Mouse (Mus musculus) testis, postnatal 10 days (tissue): Measurements from ENCODE around the gene Palld.

Source experiments
- DNase-seq: peaks from one replicate; pipeline ENCODE4 v3.0.0; 2021; ENCODE audit warnings: low spot score

Palld gene

GRCm38 (mm10) chr8:61628938-61629630 is 273.4 kb downstream of the Palld start:
- DNase-seq, result no peak

GRCm38 (mm10) chr8:61626246-61626952 is 276.1 kb downstream of the Palld start:
- no peak for DNase-seq

DNA sequence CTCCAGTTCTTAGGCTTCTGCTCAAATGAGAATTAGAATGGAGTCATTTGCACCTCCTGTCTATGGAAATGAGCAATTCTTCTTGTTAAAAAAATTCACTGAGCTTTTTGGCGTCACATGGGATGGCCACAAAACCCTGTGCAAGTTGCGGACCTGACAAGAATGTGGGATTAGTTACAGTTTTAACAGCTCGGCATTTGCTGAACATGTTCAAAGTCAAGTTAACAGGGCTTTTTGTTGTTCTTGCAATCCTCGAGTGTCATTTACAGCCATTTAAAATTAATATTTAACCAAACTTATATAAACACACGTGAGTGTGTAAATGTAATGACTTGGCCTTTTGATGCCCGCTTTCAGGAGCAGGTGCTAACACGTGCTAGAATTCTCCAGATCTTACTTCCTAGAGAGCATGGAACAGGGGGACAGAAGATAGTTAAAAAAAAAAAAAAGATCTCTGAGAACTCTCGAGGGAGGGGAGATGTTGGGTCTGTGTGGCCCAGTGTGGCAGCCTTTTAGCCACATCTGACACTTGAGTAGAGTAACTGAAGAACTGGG is 276.8 kb downstream of the Palld start:
- no peak for DNase-seq

DNA sequence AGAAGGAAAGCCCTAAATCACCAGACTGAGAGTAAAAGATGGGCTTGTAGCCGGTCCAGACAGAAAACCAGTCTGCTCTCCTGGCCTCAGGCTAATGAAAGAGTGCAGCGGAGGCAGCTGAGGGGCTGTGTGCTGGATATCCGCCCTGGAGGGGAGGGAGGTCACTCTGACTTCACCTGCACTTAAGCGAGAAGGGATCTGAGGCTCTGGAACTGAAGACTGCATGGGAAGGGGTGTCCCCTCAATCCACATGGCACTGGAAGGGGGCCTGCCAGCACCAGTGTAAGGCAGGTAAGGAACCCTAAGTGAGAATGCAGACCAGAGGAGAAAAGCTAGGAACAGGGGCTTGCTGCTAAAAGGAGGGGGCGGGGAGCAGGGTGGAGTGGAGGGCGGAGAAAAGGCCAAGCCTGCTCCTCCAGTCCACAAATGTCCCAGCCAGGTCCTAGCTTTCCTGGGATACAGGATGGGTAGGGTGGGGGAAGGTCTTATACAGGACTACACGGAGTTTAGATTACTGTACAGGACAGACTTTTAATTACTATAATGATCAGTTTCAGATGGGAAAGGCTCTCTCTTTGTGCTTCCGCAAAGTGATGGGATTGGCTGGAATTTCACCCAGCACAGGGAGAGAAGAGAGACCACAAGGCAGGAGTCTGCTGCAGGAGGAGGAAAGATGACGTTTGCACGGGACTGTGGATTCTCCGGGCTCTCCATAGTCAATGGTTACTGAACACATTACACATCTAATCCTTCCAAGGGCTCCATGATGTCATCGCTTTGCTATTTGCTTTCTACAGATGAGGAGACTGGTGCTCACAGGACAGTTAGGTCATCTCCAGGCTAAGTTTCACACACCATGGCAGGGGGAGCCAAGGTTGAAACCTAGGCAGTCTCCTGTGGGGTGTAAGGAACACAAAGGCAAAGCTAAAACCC is 278.7 kb downstream of the Palld start:
- no peak for DNase-seq

DNA sequence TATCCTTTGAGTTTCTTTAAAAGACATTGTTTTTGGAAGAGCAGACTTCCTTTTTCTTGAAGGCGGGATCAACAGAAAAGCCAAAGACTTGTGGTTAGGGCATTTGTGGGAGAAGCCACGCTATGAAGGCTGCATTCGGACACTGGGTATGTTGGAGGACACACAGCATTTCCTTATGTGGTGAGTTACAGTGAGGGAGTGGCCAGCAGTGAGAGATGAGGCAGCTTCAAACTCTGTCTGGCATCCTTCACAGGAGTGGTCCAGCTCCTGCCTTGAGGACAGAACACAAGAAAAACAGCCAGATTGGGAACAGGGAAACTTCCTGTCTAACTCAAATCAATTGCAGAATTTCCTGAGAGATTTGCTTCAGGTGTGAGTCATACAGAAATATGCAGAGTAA is 281.2 kb downstream of the Palld start:
- DNase-seq, result no peak

GRCm38 (mm10) chr8:61617651-61618050 is 284.8 kb downstream of the Palld start:
- no peak for DNase-seq

- DNase-seq, result no peak
These were observed 285.4 kb downstream of the Palld start for GRCm38 (mm10) chr8:61617049-61617448.

- DNase-seq, result no peak
These were observed 286.5 kb downstream of the Palld start for GRCm38 (mm10) chr8:61615711-61616697.

DNA sequence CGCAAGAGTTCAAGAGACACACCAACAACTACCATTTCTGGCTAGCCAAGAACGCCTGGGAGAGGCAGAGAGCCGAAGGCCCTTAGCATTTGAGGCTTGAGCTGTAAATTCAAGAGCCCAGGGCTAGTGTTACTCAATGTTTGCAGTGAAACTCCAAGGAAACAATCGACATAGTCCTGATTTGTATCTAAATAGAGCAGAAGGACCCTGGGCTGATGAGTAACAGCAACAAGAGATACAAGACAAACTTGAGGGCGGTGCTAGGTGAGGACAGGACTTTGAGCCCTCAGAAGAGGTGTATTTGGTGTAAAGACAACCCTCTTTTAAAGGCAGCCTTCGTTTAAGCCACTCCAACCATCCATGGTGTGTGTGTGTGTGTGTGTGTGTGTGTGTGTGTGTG is 290.7 kb downstream of the Palld start:
- DNase-seq, result no peak

DNA sequence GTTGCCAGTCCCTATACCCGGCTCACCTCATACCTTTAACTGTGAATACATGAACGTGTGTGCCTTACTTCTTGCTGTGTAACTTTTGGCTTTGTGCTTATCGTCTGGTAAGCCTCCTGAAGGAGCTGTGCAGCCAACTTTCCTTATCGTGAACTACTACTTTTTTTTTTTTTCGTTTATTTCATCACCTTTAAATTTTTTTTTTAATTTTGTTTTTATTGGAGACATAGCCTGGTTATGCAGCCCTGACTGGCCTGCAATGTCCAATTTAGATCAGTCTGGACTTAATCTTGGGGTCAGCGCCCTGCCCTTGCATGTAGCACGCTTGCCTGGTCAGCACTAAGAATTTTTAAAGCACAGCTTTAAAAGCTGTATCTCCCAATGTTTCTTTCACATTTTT is 291.4 kb downstream of the Palld start:
- DNase-seq, result no peak

GRCm38 (mm10) chr8:61610546-61610945 is 291.9 kb downstream of the Palld start:
- DNase-seq, result no peak

DNA sequence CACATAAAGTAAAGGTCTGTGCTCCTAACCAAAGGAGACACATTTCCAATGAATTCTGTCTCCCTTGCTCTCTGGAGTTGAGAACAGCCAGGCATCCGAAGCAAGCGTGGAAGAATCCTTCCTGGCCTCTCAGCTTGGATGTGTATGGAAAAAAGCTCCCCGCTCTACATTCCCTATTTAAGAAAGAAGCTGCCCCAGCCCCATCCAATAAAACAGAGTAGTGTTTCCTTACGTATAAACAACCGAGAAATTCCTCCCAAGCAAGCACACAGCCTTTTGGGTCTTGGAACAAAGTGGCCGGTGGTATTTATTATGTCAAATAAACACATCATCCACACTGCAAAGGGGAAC is 295.1 kb downstream of the Palld start:
- DNase-seq, result no peak

DNA sequence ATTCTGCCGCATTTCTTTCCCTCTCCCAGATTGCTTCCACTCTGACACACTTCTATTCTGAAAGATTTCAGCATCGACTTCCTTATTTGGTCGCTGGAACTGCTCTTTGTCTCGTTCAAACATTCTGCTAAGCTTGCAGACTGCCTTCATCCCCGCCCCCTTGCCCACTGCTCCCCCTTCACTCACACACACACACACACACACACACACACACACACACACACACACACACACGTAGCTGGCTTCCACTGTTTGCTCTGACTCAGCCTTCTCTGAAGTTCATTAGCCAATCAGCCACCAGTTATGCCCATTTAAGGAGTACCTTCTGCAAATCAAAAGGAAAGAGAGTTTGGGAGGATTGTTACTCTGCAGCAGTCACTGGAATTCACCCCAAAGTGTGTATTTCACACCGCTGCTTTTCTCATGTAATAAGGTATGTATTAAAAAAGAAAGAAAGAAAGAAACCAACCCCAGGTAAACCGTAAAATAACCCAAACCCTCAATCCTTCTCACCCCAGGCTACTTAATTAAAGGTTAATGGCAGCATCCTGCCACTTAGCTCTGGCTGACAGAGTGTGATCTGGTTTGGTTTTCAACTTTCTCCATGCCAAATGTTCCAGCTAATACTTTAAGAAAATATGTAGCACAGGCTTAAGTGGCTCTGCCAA is 295.6 kb downstream of the Palld start:
- peak; percentile 82 for DNase-seq

GRCm38 (mm10) chr8:61604871-61605270 is 297.6 kb downstream of the Palld start:
- no peak for DNase-seq

DNA sequence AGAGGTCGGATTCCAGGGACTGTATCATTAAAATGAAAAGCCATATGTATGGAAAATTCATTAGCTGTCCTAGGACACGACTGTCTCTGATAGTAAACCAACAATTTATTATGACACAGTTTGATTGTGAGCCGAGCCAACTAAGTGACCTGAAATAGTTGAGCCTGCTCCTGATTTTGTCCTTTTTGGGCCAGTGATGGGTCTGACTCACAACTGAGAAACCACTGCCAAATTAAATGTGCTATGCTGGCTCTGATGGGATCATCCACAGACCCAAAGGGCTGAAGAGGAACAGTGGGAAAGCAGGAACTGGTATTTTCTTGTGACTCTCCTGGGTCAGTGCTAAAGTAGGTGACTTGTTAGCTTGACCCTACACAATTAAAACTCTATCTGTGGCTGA is 305.6 kb downstream of the Palld start:
- no peak for DNase-seq

- DNase-seq, result peak; percentile 59
These were observed 311.0 kb downstream of the Palld start for GRCm38 (mm10) chr8:61591446-61591845.

DNA sequence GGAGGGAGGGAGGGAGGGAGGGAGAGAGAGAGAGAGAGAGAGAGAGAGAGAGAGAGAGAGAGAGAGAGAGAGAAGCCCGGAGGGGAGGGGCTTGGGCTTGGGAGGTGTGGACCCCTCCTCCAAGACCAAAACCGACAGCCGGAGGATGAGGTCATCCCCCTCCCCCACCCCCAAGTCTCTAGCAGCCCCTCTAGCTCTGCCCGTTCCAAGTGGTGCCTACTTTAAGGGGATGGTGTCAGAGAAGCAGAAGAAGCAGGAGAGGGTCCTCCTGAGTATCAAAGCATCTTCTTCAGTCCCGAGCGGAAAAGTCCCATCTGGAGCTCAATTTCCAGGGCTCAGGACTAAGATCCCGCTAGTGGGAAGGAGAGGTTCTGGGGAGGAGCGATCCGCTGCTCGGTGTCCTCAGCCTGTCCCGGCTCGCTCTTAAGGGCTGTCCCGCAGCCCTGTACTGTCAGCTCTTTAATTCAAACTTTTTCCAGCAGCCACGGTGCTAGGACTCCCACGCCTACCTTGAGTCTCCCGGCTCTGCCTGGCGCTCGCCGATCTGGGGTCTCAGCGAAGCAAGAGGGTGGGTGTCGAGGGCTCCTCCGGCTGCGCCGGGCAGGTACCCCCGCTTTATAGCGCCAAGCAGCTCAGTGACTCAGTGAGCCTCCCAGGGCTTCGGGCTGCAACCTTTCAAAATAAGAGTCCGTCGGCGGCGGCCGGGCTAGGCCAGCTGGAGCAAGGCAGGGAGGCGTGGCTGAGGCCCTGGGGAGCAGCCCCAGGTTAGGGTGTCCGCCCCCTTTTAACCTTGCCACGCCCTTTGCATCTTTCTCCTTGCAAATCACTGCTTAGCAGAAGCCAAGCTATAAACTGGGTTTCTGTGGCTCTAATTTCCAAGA is 311.7 kb downstream of the Palld start:
- peak; percentile 88 for DNase-seq

GRCm38 (mm10) chr8:61589972-61590391 is 312.5 kb downstream of the Palld start:
- no peak for DNase-seq

DNA sequence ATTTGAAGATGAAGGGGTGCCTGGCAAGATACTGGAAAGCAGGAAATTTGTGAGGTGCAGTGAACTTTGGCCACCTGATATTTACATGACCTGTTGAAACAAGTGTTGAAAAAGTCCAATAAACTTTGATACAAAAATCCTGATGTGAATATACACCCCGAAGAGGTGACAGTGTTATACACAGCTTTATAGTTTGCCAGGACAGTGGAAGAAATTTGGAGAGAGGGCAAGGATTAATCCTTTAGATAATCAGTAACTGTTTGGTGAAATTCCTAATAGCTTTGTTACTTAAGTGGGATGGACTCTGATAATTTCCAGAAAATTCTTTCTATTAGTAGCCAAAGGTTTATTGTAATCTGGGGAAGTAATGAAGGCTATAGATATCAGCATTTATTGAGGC is 314.2 kb downstream of the Palld start:
- no peak for DNase-seq

DNA sequence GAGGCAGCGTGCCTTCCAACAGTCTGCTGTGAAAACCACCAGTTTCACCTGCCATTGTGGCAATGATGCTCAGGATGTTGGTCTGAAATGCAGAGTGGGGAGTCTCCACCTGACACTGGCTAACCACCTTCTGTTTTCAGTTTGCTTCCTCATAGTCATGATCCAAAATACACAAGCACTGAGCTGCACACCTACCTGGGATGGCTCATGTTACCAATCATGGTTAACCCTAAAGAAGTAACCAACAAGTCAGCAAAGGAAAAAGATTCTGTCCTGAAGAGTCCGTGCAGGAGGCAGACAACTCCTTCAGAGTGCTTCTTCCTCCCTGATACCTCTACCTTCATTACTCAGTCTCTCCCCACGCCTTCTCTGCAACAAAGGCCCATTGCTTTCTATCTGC is 314.8 kb downstream of the Palld start:
- DNase-seq, result no peak
